Mouse (Mus musculus): Measurements from ENCODE around the gene AF067061.
A peak's percentile ranks its signal among the peaks of the same experiment; 100 is the strongest.
"Not testable (repeated sequence)": the region's sequence is repeated elsewhere in the genome, so short reads cannot be mapped to it uniquely, and the experiment has no call there.

Gene AF067061

DNA sequence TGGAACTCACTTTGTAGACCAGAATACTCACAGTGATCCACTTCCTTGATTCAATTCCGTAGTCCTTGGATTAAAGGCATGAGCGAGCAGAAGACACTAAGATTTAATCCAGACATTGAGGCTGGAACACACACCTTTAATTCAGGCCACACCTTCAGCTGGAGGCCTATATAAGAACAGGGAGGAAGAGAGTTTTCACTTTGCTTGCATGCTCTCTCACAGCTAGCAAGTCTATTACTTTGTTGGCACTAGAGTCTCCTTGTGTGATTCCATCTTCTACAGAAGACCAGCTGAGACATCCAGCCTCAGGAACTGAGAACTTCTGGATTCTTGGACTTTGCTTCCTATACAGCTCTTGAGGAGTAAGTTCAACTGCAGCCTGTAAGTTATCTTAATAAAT is at the start of gene AF067061:
Gene AF067061, plus strand, starts transcription at position 245 of the 400 bp plus-strand sequence.
- DNase-seq = not testable (repeated sequence)

DNA sequence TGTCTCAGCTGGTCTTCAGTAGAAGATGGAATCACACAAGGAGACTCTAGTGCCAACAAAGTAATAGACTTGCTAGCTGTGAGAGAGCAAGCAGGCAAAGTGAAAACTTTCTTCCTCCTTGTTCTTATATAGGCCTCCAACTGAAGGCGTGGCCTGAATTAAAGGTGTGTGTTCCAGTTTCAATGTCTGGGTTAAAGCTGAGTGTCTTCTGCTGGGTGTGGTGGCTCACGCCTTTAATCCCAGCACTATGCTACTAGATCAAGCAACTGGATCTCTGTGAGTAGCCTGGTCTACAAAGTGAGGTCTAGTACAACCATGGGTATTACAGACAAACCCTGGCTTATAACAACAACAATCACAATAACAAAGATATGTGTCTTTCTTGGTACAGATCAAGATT is 47.1 kb upstream of the AF067061 start, which contains the start of gene Gm21762:
Gene Gm21762, minus strand, starts transcription at position 101 of the 400 bp plus-strand sequence.
- DNase-seq = not testable (repeated sequence)

DNA sequence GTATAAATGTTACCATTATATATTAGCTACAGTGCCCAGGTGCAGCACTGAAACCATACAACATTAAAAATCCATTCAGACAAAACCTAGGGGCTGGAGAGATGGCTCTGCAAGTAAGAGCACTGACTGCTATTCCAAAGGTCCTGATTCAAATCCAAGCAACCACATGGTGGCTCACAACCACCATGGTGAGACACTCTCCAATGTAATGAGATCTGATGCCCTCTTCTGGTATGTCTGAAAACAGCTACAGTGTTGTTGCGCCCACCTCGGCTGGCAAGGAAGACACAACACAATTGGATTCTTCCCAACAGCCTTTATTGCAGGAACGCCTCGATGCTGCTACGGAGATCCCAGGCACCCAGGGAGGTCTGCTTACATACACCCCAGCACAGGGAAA is 42.0 kb upstream of the AF067061 start:
- not testable (repeated sequence) for DNase-seq

DNA sequence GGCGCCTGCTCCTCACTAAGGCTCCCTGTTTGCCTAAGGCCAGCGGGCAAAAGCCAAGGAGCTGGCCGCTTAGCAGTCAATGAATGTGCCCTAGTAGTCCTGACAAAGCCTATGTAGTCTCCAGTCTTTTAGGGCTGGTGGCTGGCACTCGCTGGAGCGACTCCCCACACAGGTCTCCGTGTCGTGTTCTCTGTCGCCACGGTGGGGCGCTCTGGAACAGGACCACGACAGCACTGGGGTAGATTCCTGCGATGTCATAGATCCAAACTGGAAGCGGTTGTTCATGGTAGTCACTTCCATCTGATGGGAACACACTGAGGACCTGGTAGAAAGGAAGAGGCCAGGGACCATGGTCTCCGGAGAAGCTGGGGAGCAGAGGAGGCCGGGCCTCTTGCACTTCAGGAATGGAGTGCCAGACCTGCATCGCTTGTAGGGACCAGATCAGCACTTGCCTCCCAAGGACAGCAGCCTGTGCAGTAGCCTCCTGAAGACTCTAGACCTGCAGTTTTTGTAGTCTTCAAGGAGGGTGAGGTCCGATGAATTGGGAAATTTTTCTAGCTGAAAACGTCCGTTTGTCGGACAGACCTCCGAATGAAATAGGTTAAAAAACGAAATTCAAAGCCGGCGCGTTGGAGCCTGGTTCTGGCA is 39.8 kb upstream of the AF067061 start:
- peak; percentile 6 for DNase-seq

DNA sequence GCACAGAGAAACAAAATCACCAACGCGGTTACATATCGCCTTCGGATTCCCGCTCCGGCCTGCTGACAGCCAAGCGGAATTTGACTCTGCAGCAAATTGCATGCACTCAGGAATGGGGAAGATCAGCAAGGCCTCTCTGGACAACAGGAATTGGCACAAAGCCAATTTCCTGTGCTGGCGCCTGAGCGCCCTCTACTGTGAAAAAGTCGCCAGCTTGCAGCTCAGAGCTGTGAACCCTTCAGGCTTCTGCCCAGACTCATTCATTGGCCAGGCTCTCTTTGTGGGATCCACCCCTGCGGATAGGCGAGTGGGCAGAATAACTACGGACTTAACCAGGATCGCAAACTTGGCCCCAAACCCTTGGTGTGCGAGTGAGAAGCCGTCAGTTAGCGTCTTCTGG is 31.1 kb upstream of the AF067061 start:
- DNase-seq = not testable (repeated sequence)

DNA sequence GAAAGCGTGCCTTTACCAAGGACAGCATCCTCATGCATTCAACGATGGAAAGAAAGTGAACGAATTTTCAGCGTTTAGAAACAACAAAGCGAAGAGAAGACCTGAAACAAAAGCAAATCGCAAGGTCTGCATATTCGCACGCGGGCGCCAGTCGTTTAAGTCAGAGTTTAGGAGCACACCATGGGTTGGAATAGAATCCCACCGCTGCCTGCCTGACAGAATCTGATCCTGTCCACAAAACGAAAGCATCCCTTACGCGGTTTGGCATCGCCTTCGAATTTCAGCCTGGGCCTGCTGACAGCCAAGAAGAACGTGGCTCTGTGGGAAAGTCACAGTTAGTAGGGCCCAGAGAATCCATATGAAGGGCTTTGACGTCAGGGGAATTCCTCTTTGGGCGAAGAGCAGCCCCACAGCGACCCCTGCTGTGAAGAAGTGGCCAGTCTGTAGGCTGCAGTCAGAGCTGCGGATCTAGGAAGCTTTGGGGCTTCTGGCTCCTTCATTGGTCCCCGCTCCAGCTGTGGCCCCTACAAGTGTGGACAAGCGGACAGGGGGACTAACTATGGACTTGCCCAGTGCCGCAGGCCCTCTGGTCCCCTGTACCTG is 30.4 kb upstream of the AF067061 start:
- DNase-seq = not testable (repeated sequence)

DNA sequence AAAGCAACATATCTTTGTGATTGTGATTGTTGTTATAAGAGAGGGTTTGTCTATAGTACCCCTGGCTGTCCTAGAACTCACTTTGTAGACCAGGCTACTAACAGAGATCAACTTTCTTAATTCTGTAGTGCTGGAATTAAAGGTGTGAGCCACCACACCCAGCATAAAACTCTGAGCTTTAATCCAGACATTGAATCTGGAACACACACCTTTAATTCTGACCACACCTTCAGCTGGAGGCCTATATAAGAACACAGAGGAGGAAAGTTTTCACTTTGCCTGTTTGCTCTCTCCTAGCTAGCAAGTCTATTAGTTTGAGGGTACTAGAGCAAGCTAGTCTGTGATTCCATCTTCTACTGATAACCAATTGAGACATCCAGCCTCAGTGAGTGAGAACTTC is 24.1 kb upstream of the AF067061 start, which contains the start of gene Gm21731:
Gene Gm21731, plus strand, starts transcription at position 301 of the 400 bp plus-strand sequence.
- DNase-seq = not testable (repeated sequence)

DNA sequence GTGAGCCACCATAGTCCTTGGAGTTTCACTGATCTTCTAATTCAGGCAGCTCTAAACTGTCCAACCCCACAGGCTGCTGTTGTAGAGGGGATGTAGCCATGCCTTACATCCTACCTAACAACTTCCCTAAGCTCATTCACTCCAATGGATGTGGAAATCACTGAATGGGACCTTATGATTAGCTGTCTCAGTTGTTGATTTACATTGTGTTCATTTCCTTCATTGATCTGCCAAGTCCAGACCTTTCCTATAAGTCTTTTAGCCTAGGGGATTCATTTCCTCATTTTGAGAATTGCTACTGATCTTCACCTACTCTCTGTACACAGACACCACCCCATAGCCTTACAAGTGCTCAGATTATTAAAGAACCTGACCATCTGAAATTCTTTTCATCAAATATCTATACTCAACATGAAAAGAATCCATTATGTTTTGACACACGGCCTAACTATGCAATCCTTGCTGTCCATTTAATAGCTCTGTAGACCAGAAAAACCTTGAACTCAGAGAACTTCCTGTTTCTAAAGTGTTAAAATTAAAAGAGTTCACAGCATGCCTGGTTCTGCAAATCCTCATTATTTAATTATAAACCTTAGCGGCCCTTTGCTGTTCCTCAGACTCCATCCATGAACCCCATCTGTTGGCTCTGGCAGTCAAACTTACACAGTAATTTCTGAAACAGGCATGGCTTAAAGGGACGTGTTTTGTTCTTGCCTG is 11.5 kb upstream of the AF067061 start:
- not testable (repeated sequence) for DNase-seq

DNA sequence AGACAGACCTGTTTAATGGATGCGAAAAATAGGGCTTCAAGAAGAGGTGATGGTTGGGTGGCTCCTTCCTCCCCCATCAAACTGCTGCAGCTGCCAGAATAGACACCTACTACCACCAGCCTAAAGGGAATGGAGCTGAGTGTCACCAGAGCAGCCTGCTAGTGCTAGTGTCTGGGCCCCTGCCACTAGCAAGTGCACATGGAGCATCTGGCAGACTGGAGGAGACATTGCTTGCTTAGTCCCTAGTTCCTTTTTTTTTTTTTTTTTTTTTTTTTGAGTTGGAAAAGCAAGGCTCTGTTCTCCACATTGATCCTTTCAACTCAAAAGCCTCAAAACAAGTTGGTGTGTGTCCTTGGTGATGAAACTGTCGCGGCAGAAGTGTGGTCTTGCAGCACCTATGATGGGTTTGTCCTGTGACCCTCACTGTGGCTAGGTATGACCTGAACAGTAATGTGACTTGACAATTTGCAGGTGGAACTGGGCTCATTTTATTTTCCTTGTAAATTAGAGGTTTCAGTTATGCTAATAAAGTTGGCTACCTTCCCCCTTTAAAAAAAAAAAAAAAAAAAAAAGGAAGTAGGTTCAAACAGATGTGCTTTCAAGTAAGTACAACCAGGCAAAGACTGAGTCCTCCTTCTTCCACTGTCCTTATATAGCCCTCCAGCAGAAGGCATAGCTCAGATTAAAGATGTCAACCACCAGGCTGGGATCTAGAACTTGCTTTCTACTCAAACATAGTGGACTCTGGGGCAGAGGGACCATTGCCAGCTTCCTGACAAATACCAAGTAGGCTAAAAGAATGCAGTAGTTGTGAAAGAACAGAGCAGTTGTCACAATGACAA is 3.9 kb upstream of the AF067061 start:
- DNase-seq = not testable (repeated sequence)

DNA sequence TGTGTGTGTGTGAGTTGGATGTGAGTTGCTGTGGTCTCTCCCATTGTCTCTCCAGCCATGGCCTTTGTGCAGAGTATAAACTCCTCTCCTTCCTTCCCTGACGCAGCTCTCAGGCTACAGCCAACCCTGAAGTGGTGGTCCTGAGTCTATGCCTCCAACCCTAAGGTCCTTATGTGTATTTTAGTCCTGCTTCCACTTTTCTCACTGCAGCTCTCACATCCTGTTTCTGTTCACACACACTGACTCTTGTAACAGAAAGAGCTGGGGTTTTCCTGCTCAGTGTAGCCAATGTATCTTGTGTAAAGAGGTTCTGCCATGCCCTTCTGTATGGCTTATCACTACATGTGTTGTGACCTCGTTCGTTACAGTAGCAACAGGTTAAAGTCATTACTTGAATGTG is 3.2 kb upstream of the AF067061 start:
- not testable (repeated sequence) for DNase-seq

DNA sequence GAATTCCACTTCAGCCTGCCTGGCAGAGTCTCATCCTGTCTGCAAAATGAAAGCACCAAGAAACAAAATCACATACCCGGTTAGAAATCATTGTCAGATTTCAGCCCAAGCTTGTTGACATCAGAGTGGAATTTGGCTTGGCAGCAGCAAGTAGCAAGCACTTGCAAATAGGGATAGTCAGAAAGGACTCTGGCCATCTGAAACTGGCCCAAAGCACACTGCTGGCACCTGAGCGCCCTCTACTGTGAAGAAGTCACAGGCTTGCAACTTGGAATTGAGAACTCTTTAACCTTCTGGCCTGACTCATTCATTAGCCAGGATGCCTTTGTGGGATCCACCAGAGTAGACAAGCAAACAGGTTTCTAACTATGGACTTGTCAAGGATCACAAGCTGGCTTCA is 14.9 kb downstream of the AF067061 start:
- DNase-seq = not testable (repeated sequence)

DNA sequence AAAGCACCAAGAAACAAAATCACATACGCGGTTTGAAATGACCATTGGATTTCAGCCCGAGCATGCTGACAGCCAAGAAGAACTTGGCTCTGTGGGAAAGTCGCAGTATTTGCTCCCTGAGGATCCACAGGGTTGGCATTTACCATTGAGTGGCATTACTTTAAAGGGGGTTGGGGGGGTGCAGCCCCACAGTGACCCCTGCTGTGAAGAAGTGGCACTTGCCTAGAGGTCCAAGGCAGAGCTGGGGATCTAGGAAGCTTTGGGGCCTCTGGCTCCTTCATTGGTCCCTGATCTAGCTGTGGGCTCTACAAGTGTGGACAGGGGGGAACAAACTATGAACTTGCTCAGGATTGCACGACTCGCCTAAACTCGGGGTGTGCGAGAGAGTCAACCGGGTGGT is 15.9 kb downstream of the AF067061 start:
- DNase-seq = no peak

DNA sequence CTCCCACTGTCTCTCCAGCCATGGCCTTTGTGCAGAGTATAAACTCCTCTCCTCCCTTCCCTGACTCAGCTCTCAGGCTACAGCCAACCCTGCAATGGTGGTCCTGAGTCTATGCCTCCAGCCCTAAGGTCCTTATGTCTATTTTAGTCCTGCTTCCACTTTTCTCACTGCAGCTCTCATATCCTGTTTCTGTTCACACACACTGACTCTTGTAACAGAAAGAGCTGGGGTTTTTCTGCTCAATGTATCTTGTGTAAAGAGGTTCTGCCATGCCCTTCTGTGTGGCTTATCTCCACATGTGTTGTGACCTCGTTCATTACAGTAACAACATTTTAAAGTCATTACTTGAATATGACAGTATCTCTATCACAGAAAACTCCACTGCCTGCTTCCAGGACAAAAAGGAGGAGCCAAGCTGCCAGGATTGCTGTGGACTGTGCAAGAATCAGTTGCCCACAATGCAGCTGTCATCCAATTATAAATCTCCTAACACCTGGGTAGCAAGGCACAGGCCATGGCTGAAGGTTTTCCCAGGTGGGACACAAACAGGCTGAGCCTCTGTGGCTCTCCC is 36.5 kb downstream of the AF067061 start:
- no peak for DNase-seq

DNA sequence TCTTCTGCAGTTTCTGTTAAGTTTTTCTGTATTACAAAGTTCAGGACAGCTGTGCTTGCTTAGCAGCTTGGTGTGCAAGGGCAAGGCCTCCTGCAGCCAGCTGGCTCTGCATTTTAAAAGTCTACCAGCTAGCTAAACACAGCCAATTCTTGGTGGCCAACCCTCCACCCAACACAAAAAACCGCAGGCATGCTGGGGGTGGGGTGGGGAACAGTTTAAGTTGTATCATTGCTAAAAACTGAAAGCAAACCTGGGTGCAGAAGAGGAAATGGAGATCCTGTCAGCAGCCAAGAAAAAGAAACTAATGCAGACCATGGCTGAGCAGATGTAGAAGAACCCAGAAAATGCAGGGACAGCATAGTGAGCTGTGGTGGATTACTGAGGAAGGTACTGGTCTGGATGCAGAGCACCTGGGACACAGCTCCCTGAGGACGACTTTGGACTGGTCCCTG is 37.1 kb downstream of the AF067061 start, which contains the start of gene BC147527:
Gene BC147527, plus strand, starts transcription at position 402 of the 452 bp plus-strand sequence.
- DNase-seq = no peak

DNA sequence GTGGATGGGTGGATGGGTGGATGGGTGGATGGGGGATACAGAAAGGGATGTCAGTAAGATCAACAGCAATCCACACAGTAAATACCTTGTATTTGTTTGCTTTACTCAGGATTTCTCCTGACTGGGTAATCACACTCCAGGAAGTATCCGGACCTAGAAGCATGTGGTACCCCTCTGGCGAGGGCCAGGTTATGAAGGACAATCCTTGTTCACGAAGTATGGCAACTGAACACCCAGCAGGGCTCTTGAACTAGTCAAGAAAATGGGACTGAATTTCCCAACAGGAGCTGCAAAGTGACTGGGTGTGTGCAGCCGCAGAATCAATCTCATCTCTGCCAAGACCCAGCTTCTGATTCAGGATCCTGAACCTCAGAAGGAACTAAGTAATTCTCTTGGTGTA is 37.9 kb downstream of the AF067061 start:
- DNase-seq = no peak

DNA sequence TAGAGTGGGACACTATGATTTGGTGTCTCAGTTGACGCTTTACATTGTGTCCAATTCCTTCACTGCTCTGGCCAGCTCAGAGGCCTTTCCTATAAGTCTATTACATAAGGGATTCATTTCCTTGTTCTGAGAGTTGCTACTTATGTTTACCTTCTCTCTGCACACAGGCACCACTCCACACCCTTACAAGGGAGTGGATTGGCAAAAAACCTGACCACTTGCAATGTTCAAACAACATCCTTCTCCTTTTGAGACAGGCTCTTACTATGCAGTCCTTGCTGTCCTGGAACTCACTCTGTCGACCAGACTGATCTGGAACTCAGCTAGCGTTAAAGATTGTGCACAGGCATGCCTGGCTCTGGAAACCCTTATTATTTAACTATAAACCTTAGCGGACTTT is 47.8 kb downstream of the AF067061 start:
- no peak for DNase-seq

DNA sequence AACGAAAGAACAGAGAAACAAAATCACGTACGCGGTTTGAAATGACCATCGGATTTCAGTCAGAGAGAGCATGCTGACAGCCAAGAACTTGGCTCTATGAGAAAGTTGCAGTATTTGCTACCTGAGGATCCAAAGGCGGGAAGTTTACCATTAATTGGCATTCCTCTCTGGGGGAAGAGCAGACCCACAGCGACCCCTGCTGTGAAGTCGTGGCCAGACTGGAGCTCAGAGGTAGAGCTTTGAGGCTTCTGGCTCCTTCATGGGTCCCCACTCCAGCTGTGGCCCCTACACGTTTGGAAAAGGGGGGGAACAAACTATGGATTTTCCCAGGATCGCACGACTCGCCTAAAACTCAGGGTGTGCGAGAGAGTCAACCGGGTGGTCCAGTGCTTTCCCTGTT is 50.7 kb downstream of the AF067061 start:
- no peak for DNase-seq
